Mouse (Mus musculus) thymus, postnatal 25 days (tissue): Measurements from ENCODE around the gene Dcp1b.

Experiments
- DNase-seq: peaks from one replicate; pipeline ENCODE4 v3.0.0; 2022

Dcp1b gene

GRCm38 (mm10) chr6:119235441-119235840 lies 60.4 kb downstream of the Dcp1b start:
- DNase-seq, result no peak

- no peak for DNase-seq
Measured at GRCm38 (mm10) chr6:119236241-119236640, 61.2 kb downstream of the Dcp1b start, which contains the start of gene Cacna2d4. Gene Cacna2d4, plus strand, starts transcription at chr6:119236526.

- no peak for DNase-seq
Measured at GRCm38 (mm10) chr6:119237427-119237989, 62.5 kb downstream of the Dcp1b start.

- no peak for DNase-seq
Measured at GRCm38 (mm10) chr6:119239341-119240005, 64.4 kb downstream of the Dcp1b start.

- DNase-seq, result no peak
Measured at GRCm38 (mm10) chr6:119240256-119240655, 65.2 kb downstream of the Dcp1b start.

- no peak for DNase-seq
Measured at GRCm38 (mm10) chr6:119240871-119241705, 66.0 kb downstream of the Dcp1b start.

GRCm38 (mm10) chr6:119246082-119246481 lies 71.0 kb downstream of the Dcp1b start:
- no peak for DNase-seq

- no peak for DNase-seq
Measured at GRCm38 (mm10) chr6:119248578-119248977, 73.5 kb downstream of the Dcp1b start.

GRCm38 (mm10) chr6:119249726-119250125 lies 74.7 kb downstream of the Dcp1b start:
- no peak for DNase-seq

GRCm38 (mm10) chr6:119251704-119252103 lies 76.7 kb downstream of the Dcp1b start:
- no peak for DNase-seq
